Mouse (Mus musculus) limb, embryonic 12.5 days (tissue): Measurements from ENCODE around the gene Gm21958. TPM values are rescaled to one million over a fixed set of nuclear protein-coding genes. Genes with fewer than 3 reads are reported as not detected.
A peak's percentile ranks its signal among the peaks of the same experiment; 100 is the strongest.
"Not testable (repeated sequence)": the region's sequence is repeated elsewhere in the genome, so short reads cannot be mapped to it uniquely, and the experiment has no call there.

ENCODE experiments used
- ATAC-seq: fragments of 200-750 bp; cut with Nextera tagmentation; 2 replicates; pipeline ENCODE4 v1.8.0; 2017; ENCODE audit warnings: low read depth, moderate TSS enrichment; ENCODE audit not compliant: insufficient number of reproducible peaks, insufficient read depth, low FRiP score, low TSS enrichment
- H3K27ac ChIP-seq: fragments of 300-500 bp; sonication (generic); 2 replicates; pipeline ENCODE4 v1.5.1; 2016; ENCODE audit warnings: mild to moderate bottlenecking, moderate library complexity
- H3K27me3 ChIP-seq: fragments of 300-500 bp; sonication (generic); 2 replicates; pipeline ENCODE4 v1.6.1; 2016; ENCODE audit warnings: mild to moderate bottlenecking, moderate library complexity
- H3K36me3 ChIP-seq: fragments of 300-500 bp; sonication (generic); 2 replicates; pipeline ENCODE4 v1.6.1; 2016; ENCODE audit warnings: mild to moderate bottlenecking, moderate library complexity
- H3K4me1 ChIP-seq: fragments of 300-500 bp; sonication (generic); replicated peaks from 2 replicates; pipeline ENCODE4 v1.6.1; 2016
- H3K4me2 ChIP-seq: fragments of 300-500 bp; sonication (generic); 2 replicates; pipeline ENCODE4 v1.6.1; 2016; ENCODE audit warnings: mild to moderate bottlenecking, moderate library complexity
- H3K4me3 ChIP-seq: fragments of 300-500 bp; sonication (generic); replicated peaks from 2 replicates; pipeline ENCODE4 v1.5.1; 2016; ENCODE audit warnings: mild to moderate bottlenecking
- H3K9ac ChIP-seq: fragments of 300-500 bp; sonication (generic); replicated peaks from 2 replicates; pipeline ENCODE4 v1.6.1; 2016; ENCODE audit warnings: mild to moderate bottlenecking, moderate library complexity
- H3K9me3 ChIP-seq: fragments of 300-500 bp; sonication (generic); 2 replicates; pipeline ENCODE4 v1.6.1; 2016; ENCODE audit warnings: mild to moderate bottlenecking, moderate library complexity
- WGBS: fragments of 180-500 bp; shearing (Covaris S2); methylation state at CpG from one replicate; pipeline ENCODE4 v1.1.7; 2016; 5-methylcytosine and 5-hydroxymethylcytosine counted together
- polyA plus RNA-seq: library from polyadenylated mRNA; unstranded; fragments of >200 nt; fragmentation: Nextera tagmentation; extraction: Ambion mirVana; gene quantifications from 2 replicates; pipeline ENCODE4 v1.2.1, GENCODE M21; 2016

Gm21958 gene
- polyA plus RNA-seq, 1 experiment from 2014 or later, result not detected

DNA sequence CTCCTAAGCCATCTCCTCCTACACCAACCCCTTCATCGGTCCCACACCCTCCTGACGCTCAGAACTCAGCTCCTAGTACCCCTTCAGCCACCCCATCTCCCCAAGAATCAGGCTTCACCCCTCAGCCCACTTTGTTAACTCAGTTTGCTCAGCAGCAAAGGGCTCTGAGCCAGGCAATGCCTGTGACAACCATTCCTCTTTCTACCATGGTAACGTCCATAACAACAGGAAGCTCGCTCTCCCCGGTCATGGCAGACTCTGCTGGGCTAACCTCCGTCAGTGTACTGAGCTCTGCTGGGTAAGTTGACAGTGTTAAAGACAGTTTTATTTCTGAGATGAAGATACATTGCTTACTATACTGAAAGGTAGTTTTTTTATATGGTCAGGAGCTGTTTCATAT lies 3.2 kb upstream of the Gm21958 start:
- H3K4me2 ChIP-seq, result no peak overlapping the region
- H3K9ac ChIP-seq, result no peak overlapping the region
- no peaks in the 10 kb centered on the region for H3K27me3 ChIP-seq

DNA sequence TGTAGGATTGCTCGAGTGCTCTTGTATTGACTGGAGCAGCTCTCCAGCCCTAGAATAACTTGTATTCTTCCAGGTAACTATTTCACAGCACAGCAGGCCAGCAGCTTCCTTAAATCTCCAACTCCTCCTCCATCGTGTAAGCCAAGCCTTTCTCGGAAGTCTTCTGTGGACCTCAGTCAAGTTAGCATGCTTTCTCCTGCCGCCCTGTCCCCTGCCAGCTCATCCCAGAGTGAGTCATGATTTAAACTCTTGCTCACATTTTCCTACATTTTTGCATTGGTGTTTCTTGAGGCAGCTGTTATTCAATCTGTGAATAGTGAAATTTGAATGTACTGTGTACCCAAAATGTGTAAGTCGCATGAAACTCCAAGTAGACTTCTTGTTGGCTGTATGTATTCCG lies 1.3 kb upstream of the Gm21958 start:
- H3K4me1 ChIP-seq, result no peaks in the 10 kb centered on the region
- ATAC-seq, result no peak
- H3K27ac ChIP-seq, result no peak overlapping the region
- peaks cover 76% of the 10 kb centered on the region for H3K36me3 ChIP-seq
- no peak overlapping the region for H3K4me2 ChIP-seq
- no peak overlapping the region for H3K9ac ChIP-seq
- no peaks in the 10 kb centered on the region for H3K9me3 ChIP-seq
- H3K4me3 ChIP-seq, result no peak overlapping the region
- H3K27me3 ChIP-seq, result no peaks in the 10 kb centered on the region
- 95% methylated on average over 6 of the region's 6 CpGs for WGBS

More for the DNA sequence above, 3.2 kb upstream of the Gm21958 start:
- no peak for ATAC-seq
- no peak overlapping the region for H3K4me3 ChIP-seq
- H3K36me3 ChIP-seq, result peaks cover 77% of the 10 kb centered on the region
- no peaks in the 10 kb centered on the region for H3K9me3 ChIP-seq
- H3K4me1 ChIP-seq, result no peaks in the 10 kb centered on the region
- 88% methylated on average over 6 of the region's 6 CpGs for WGBS
- H3K27ac ChIP-seq, result no peak overlapping the region

DNA sequence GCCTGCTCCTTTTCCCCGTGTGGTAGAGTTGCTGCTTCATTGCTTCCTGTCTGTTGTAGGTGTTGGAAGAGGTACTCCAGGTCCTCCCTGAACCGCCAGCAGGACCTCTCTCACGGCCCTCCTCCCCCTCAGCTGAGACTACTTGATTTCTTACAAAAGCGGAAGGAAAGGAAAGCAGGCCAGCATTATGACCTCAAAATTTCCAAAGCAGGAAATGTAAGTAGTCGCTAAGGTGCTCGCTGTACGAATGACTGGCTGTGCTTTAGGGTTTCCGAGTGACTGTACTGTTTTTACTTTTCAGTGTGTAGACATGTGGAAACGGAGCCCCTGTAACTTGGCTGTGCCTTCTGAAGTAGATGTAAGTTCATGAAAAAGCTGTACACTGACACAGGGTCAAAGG lies 5.2 kb downstream of the Gm21958 start:
- Histone ChIP-seq H3K36me3 (peaks cover 88% of the 10 kb centered on the region), H3K4me3 (no peak overlapping the region), H3K4me2 (no peak overlapping the region), H3K4me1 (no peaks in the 10 kb centered on the region), H3K27ac (no peak overlapping the region), H3K27me3 (no peaks in the 10 kb centered on the region), H3K9ac (no peak overlapping the region), H3K9me3 (no peaks in the 10 kb centered on the region)
- ATAC-seq, result no peak
- 77% methylated on average over 9 of the region's 9 CpGs for WGBS

DNA sequence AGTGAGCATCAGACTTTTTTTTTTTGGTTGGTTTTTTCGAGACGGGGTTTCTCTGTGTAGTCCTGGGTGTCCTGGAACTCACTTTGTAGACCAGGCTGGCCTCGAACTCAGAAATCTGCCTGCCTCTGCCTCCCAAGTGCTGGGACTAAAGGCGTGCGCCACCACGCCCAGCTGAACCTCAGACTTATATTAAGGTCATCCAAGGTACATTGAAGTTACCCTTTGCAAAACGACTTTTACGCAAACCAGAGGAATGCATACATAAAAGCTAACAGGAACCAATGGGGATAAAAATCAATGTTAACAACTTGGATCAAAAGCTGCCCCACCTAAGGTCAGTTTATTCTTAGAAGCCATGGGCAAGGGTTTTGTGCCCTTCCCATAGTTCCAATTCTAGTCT lies 10.0 kb downstream of the Gm21958 start:
- not testable (repeated sequence) for H3K4me3 ChIP-seq, H3K4me2 ChIP-seq, H3K27me3 ChIP-seq, H3K27ac ChIP-seq, H3K9me3 ChIP-seq, H3K9ac ChIP-seq, ATAC-seq, H3K4me1 ChIP-seq
- WGBS, result 94% methylated on average over 8 of the region's 8 CpGs
- peaks cover 91% of the 10 kb centered on the region for H3K36me3 ChIP-seq

DNA sequence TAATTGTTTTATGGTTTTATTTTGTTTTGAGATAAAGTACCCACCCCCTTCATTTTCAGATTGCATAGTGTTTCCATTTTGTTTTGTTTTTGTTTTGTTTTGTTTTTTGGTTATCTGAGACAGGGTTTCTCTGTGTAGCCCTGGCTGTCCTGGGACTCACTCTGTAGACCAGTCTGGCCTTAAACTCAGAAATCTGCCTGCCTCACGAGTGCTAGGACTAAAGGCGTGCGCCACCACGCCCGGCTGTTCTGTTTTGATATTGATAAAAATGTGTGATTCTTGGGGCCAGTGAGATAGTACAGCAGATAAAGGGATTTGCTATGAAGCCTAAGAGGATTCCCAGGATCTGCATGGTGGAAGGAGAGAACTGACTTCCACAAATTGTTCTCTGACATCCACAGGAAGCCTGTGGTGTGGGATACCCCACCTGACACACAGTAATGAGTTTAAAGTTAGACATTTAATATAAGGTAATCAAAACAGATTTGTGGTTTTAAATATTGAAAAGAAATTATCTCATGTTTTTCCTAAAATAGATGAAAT lies 14.3 kb downstream of the Gm21958 start:
- peaks cover 85% of the 10 kb centered on the region for H3K36me3 ChIP-seq
- no peak overlapping the region for H3K4me3 ChIP-seq
- H3K4me2 ChIP-seq, result no peak overlapping the region
- no peaks in the 10 kb centered on the region for H3K4me1 ChIP-seq
- H3K9ac ChIP-seq, result no peak overlapping the region
- no peaks in the 10 kb centered on the region for H3K9me3 ChIP-seq
- 84% methylated on average over 5 of the region's 5 CpGs for WGBS
- H3K27me3 ChIP-seq, result no peaks in the 10 kb centered on the region
- H3K27ac ChIP-seq, result no peak overlapping the region
- ATAC-seq, result no peak

DNA sequence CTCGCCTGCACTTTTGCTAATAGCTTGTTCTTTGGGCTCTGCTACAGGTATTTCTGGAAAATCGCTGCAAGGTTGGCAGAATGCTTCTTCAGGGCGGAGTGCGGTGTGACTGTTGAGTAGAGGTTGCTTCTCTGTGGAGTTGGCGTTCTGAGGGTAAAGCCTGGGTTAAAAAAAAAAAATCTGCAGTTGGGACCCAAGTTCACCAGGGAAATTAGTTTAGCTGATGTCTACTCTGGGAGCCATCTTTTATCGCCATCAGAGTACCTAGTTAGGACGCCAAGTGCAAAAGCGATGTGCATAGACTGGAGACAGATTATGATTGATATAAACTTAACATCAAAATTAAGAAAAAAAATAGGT lies 21.1 kb downstream of the Gm21958 start:
- Histone ChIP-seq H3K27ac (peak overlapping the region; percentile 89), H3K36me3 (peaks cover 31% of the 10 kb centered on the region), H3K9ac (peak overlapping the region; percentile 71), H3K9me3 (no peaks in the 10 kb centered on the region), H3K4me1 (peaks cover 6% of the 10 kb centered on the region; the same call in 1 of the 2 replicates), H3K4me2 (peak overlapping the region; percentile 67), H3K27me3 (no peaks in the 10 kb centered on the region), H3K4me3 (peak overlapping the region; percentile 67)
- WGBS, result 0% methylated on average over 8 of the region's 8 CpGs
- ATAC-seq, result no peak

DNA sequence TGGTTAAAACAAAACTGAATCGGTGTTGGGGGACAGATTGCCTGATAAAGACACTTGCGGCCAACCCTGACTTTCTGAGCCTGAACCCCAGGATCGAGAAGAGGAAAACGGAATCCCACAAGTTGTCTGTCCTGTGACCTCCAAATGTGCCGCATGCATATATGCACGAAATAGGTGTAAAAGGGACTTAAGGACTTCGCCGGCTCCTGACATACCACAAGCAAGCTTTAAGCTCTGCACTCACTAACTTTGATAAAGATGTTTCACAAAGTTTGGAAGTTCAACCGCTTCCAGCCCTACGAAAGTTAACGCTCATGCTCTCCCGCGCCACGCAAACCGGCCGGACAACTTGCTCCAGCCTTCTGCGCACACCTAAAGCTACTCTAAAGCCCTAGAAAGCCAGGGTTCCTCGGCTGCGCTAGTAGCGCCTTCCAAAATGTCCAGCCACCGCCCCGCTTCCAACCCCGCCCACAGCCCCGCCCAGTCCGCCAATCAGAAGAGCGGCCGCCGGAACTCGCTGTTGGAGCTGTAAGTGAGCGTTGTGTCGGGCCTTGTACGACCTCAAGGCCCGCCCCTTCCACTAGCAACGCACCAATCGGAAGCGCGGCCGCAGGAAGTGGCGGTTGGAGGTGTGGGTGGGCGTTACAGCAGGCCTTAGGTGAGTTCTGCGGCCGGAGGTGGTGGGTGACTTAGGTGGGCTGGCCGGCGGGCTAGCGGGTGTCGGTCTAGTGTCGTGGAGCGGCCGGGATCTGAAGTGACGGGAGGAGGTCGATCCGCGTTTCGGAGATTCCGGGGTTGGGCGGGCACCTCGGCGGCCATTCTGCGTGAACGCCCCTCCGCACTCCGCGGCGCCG lies 21.7 kb downstream of the Gm21958 start, which contains the start of gene Supt20:
Gene Supt20, plus strand, starts transcription at position 606 of the 854 bp plus-strand sequence.
- Histone ChIP-seq H3K9ac (peak within 1 kb of the TSS; percentile 71), H3K4me1 (peaks cover 6% of the 10 kb centered on the region; the same call in 1 of the 2 replicates), H3K27me3 (no peaks in the 10 kb centered on the region), H3K36me3 (peaks cover 25% of the 10 kb centered on the region), H3K27ac (peak within 1 kb of the TSS; percentile 89), H3K9me3 (no peaks in the 10 kb centered on the region), H3K4me2 (peak within 1 kb of the TSS; percentile 67), H3K4me3 (peak within 1 kb of the TSS; percentile 67)
- ATAC-seq, result peak; percentile 96
- 1% methylated on average over 65 of the region's 65 CpGs for WGBS

DNA sequence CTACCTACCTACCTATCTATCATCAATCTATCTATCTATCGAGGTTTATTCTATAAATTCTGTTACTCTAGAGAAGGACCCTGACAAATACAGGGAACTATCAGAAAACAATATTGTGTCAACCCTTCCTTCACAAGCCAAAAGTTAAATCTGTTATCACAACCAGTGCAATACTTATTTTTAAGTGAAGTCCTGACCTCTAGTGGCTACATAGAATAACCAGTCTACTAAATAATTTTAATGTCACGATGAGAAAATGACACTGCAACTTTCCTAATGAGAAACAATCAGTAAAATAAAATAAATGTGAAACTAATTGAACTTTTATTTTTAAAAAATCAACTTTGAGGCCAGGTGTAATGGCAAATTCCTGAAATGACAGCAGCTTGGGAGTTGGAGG lies 25.1 kb downstream of the Gm21958 start:
- no peak overlapping the region for H3K27ac ChIP-seq
- H3K27me3 ChIP-seq, result no peaks in the 10 kb centered on the region
- 51% methylated on average over 2 of the region's 2 CpGs for WGBS
- H3K4me2 ChIP-seq, result no peak overlapping the region
- H3K36me3 ChIP-seq, result no peaks in the 10 kb centered on the region
- no peaks in the 10 kb centered on the region for H3K4me1 ChIP-seq
- H3K9ac ChIP-seq, result no peak overlapping the region
- H3K4me3 ChIP-seq, result no peak overlapping the region
- no peak for ATAC-seq
- no peaks in the 10 kb centered on the region for H3K9me3 ChIP-seq

DNA sequence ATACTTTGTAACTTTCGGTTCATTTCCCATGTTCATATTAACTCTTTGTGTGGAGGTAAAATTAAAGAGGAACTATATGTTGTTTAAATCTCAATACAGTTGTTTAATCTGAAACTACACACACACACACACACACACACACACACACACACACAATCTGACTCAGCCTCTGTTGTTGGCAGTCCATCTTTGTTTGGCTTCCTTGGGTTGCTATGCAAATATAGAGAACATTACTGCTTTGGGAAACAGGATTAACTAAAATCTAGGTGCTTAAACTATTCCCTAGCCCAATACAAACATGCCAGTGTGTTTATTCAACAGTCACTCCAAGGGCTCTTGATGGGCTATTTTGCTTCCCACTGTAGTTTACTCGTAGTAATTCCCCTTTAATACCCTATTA lies 26.9 kb downstream of the Gm21958 start:
- H3K27ac ChIP-seq, result no peak overlapping the region
- WGBS, result 52% methylated on average over 2 of the region's 2 CpGs
- H3K9me3 ChIP-seq, result no peaks in the 10 kb centered on the region
- no peak overlapping the region for H3K4me2 ChIP-seq
- H3K4me3 ChIP-seq, result no peak overlapping the region
- no peaks in the 10 kb centered on the region for H3K27me3 ChIP-seq
- ATAC-seq, result no peak
- H3K36me3 ChIP-seq, result no peaks in the 10 kb centered on the region
- H3K4me1 ChIP-seq, result no peaks in the 10 kb centered on the region
- no peak overlapping the region for H3K9ac ChIP-seq

DNA sequence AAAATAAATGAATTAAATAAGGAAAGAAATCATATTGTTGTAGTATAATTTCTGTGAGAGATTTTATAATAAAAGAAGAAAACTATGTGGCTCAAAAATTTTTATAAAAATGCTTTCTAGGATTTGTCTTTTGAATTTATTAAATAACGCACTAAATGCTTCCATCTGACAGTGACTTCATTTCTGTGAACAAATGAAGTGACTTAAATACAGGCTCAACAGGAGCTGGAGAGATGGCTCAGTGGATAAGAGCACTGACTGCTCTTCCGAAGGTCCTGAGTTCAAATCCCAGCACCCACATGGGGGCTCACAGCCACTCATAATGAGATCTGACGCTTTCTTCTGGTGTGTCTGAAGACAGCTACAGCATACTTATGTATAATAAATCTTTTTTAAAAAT lies 29.0 kb downstream of the Gm21958 start:
- H3K4me3 ChIP-seq, result no peak overlapping the region
- no peaks in the 10 kb centered on the region for H3K9me3 ChIP-seq
- no peaks in the 10 kb centered on the region for H3K27me3 ChIP-seq
- no peak overlapping the region for H3K9ac ChIP-seq
- no peak for ATAC-seq
- H3K27ac ChIP-seq, result no peak overlapping the region
- no peaks in the 10 kb centered on the region for H3K36me3 ChIP-seq
- WGBS, result 93% methylated on average over 3 of the region's 3 CpGs
- H3K4me2 ChIP-seq, result no peak overlapping the region
- peaks cover 6% of the 10 kb centered on the region; the same call in 1 of the 2 replicates for H3K4me1 ChIP-seq

DNA sequence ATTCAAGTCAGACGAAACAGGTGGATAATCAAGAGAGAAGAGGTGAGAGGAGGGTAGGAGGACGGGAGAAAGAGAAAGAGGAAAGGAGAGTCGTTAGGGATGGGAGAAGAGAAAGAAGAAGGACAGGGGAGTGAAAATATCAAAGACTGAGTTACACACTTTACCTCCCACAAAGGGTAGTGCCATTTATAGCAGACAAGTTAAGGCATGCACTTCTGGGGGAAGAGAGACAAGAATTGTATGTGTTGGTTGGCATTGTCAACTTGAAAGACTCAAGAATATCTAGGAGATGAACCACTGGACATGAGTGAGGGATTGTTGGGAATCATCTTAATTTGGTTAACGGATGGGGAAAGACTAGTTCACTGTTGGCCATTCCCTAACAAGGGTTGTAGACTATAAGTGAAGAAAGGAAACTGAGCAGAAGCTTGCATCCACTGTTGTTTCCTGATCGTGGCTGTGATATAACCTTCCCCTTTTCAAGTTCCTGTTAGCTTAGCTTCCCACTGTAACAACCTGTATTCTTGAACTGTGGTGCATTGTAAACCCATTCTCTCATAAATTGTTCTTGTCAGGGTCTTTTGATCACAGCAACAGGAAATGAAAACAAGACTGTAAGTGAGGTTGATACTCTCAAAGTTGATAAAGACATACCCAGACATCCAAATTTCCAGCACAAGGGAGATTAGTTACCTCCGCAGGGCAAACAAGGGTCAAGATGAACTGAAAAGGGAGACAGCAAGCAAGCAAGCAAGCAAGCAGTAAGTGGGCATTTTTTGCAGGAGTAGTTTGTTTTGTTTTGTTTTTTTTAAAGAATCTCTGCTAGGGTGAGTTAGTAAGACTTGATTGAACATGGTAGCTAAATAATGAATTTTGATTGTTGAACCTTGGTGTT lies 32.6 kb downstream of the Gm21958 start:
- no peak for ATAC-seq

More for the DNA sequence above, 32.6 kb downstream of the Gm21958 start:
- Histone ChIP-seq H3K36me3 (no peaks in the 10 kb centered on the region), H3K27me3 (no peaks in the 10 kb centered on the region), H3K9ac (no peak overlapping the region), H3K4me3 (no peak overlapping the region), H3K4me2 (no peak overlapping the region), H3K4me1 (peaks cover 6% of the 10 kb centered on the region; the same call in 1 of the 2 replicates), H3K27ac (no peak overlapping the region), H3K9me3 (no peaks in the 10 kb centered on the region)
- WGBS, result 67% methylated on average over 6 of the region's 6 CpGs
